Mouse (Mus musculus) heart, embryonic 13.5 days (tissue): ENCODE results near the gene Pitpnb. TPM values are rescaled to one million over a fixed set of nuclear protein-coding genes. Genes with fewer than 3 reads are reported as not detected.

Source experiments
- polyA plus RNA-seq: library from polyadenylated mRNA; unstranded; fragments of >200 nt; fragmentation: Nextera tagmentation; extraction: Ambion mirVana; gene quantifications from 2 replicates; pipeline ENCODE4 v1.2.1, GENCODE M21; 2015

Gene Pitpnb
- polyA plus RNA-seq, 1 experiment from 2014 or later = 72.8 TPM

Other genes starting within 250 kb of the Pitpnb start
- gene Mn1, start 86.6 kb downstream of the Pitpnb start, polyA plus RNA-seq = 7.2 and 8.2 TPM in 2 replicates